Mouse (Mus musculus): ENCODE measurements around the gene Ms4a18. TPM values are rescaled to one million over a fixed set of nuclear protein-coding genes. Genes with fewer than 3 reads are reported as not detected.

Ms4a18 gene
- not detected for polyA plus RNA-seq (2017; shearing (Covaris generic))

DNA sequence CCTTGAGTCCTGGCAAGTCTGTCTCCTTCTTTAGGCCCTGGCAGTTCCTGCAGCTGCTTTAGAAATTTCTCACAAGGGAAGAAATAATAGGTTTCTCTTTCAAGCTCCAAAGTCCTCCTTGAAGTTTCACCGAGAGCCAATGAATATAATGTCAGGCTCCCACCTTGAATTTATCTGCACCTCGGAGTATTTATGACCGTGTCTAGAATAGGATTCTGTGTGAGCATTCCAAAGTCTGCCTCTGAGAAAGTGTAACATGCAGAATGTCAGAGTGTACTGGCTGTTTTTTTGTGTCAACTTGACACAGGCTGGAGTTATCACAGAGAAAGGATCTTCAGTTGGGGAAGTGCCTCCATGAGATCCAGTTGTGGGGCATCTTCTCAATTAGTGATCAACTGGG lies at the start of gene Ms4a18:
Gene Ms4a18, minus strand, starts transcription at position 141 of the 400 bp plus-strand sequence.

DNA sequence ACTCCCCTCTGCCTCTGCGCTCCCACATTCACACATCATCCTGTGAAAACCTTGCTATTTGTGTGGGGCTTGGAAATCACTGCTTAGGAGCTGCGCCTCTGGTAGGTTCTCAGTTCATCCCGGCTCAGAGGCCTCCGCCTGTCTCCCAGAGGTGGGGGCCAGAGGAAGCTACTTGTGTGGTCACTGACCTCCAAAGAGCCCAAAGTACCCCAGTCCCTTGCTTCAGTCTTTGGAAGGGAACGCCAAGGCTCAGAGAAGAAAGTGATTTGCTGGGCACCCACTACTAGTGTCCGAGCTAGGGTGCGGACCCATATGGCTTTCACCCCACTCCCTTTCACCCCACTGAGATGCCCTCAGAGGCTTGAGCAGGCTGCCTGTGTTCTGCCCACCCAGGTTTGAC lies 24.7 kb downstream of the Ms4a18 start, which contains the start of gene Ms4a15:
Gene Ms4a15, minus strand, starts transcription at position 101 of the 400 bp plus-strand sequence.

DNA sequence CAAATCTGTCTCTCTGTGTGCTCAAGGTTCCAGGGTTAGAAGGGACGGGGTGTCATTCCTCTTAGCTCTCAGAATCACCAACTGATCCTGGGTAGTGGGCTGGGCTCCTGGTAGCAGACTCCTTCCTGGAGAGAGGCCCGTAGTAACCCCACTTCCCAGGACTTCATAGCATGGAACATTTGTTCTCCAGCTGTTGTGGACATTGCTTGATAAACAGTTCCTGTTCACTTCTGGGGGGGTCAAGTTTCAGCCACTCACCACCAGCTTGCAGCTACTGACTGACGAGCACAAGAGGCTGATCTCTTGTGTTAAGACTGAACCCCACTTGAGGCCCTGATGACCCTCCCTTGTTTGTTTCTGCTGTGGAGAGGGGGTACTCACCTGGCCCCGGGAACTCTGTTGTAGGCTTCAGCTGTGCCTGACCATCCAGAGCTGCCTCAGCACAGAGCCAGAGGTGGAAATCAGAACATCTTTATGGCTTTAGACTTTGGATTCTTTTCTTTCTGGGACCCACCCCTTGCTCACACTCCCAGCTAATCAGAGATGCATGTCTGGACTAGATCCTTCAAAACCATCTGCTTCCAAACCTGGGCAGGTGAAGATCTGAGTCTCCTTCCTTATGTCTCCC lies 43.5 kb downstream of the Ms4a18 start, which contains the start of gene Ms4a10:
Gene Ms4a10, minus strand, starts transcription at position 433 of the 628 bp plus-strand sequence.

DNA sequence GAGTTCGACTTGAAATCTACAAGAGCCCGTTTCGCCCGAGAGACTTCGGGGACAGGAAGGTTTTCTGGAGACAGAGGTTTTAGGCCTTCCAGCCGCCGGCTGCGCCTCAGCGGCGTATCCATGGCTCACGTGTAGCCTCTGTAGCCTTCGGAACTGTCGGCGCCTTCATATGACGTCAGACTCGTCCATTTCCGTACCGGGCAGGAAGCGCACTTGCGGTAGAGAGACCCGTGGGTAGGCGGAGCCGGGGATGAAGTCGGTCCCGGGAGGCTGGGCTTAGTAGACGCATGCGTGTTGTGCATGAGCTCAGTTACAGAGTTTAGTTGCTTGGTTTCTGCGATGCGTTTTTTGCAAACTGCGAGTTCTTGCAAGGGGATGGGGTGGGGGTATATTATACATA lies 68.7 kb downstream of the Ms4a18 start, which contains the start of gene Ccdc86:
Gene Ccdc86, minus strand, starts transcription at position 155 of the 400 bp plus-strand sequence.

Other genes starting within 250 kb of the Ms4a18 start
- 601 TPM for gene Cd6, start 188.0 kb downstream of the Ms4a18 start, polyA plus RNA-seq (2017; shearing (Covaris generic))
- gene Slc15a3, start 178.3 kb downstream of the Ms4a18 start, polyA plus RNA-seq (2017; shearing (Covaris generic)) = 8.9 TPM
- gene Tmem132a, start 148.1 kb downstream of the Ms4a18 start, polyA plus RNA-seq (2017; shearing (Covaris generic)) = not detected
- gene Tmem109, start 136.0 kb downstream of the Ms4a18 start, polyA plus RNA-seq (2017; shearing (Covaris generic)) = 40.9 TPM
- gene Prpf19, start 122.8 kb downstream of the Ms4a18 start, polyA plus RNA-seq (2017; shearing (Covaris generic)) = 62.6 TPM
- not detected for gene Zp1, start 97.4 kb downstream of the Ms4a18 start, polyA plus RNA-seq (2017; shearing (Covaris generic))
- not detected for gene Ptgdr2, start 80.9 kb downstream of the Ms4a18 start, polyA plus RNA-seq (2017; shearing (Covaris generic))
- gene Ccdc86, start 68.8 kb downstream of the Ms4a18 start, polyA plus RNA-seq (2017; shearing (Covaris generic)) = 14.4 TPM
- not detected for gene Ms4a10, start 43.4 kb downstream of the Ms4a18 start, polyA plus RNA-seq (2017; shearing (Covaris generic))
- not detected for gene Ms4a15, start 24.8 kb downstream of the Ms4a18 start, polyA plus RNA-seq (2017; shearing (Covaris generic))
- gene Ms4a8a, start 63.1 kb upstream of the Ms4a18 start, polyA plus RNA-seq (2017; shearing (Covaris generic)) = 0.56 TPM
- not detected for gene 1700017D01Rik, start 112.8 kb upstream of the Ms4a18 start, polyA plus RNA-seq (2017; shearing (Covaris generic))
- gene 1700025F22Rik, start 147.3 kb upstream of the Ms4a18 start, polyA plus RNA-seq (2017; shearing (Covaris generic)) = not detected
- not detected for gene Ms4a13, start 178.7 kb upstream of the Ms4a18 start, polyA plus RNA-seq (2017; shearing (Covaris generic))
- 0.20 TPM for gene Ms4a12, start 214.4 kb upstream of the Ms4a18 start, polyA plus RNA-seq (2017; shearing (Covaris generic))
- 0.47 TPM for gene Ms4a1, start 248.2 kb upstream of the Ms4a18 start, polyA plus RNA-seq (2017; shearing (Covaris generic))

Measured in effector memory CD4-positive, alpha-beta T cell, adult 5 months (primary cell).